Mouse (Mus musculus): Measurements from ENCODE around the gene Gys2.

Gys2 gene

DNA sequence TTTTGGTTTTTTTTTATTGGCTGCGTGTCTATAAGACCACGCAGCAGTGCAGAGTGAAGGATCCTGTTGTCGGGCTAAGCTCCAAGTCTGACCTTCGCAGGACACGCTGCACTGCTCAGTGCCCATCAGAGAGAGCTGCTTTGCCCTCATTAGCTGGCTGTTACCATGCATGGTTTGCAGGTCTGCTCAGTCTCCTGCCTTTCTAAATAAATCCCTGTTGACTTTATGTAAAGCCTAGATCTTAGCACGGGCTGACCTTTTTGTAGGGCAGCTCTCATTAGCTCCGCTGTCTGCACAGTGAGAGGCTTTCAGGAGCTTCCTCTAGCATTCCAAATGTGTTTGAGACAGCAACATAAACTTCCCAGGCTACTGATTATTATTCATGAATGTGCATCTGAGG is 14.9 kb downstream of the Gys2 start:
- DNase-seq (ENCODE audit: low read depth, low spot score): no peak

DNA sequence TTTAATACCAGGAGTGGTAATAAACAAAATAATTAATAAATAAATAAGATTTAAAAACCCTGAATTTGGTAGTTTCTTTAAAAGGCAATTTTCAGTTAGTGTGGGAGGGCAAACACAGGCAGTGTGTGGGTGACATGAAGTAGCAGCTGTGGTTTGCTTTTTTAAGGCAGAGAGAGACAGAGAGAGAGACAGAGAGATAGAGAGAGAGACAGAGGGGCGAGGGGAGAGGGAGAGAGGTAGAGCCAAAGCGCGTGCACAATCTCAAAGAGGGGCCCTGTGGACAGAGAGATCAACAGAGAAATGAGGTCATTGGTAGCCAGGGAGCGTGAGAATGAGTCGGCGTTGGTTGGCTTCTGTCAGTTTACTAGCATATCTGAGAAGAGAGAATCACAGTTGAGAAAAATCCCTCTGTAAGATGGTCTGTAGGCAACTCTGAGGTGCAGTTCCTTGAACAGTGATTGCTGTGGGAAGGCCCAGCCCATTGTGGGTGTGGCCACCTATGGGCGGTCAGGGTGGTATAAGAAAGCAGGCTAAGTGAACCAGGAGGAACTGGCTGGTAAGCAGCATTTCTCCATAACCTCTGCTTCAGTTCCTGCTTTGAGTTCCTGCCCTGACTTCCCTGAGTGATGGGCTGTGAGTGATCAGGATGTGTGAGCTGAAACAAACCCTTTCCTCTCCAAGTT is 17.5 kb downstream of the Gys2 start:
- no peak for DNase-seq (ENCODE audit: low read depth, low spot score)

GRCm38 (mm10) chr6:142453311-142453710 is 19.6 kb downstream of the Gys2 start:
- DNase-seq (ENCODE audit: low read depth, low spot score): no peak

DNA sequence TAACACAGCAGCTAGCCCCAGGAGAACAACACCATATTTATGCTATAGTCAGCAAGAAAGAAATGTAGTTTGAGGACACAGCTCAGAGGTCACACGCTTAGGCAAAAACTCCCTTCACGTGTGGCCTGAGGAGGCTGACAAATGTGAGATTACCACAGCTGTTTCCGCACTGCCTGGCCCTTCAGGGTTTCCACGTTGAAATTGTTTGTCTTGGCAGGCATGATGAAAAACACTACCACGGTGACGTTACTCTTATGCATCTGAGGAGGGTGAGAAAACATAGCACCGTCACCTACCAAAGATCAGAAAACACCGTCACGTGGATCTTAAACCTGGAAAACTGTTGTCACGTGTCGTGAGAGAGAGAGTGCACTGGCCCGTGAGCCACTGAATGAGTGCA is 21.5 kb downstream of the Gys2 start:
- DNase-seq (ENCODE audit: low read depth, low spot score): no peak

- DNase-seq (ENCODE audit: low read depth, low spot score): no peak
Observed at GRCm38 (mm10) chr6:142429072-142429471, 43.8 kb downstream of the Gys2 start.

GRCm38 (mm10) chr6:142424976-142425375 is 47.9 kb downstream of the Gys2 start:
- no peak for DNase-seq (ENCODE audit: low read depth, low spot score)

DNA sequence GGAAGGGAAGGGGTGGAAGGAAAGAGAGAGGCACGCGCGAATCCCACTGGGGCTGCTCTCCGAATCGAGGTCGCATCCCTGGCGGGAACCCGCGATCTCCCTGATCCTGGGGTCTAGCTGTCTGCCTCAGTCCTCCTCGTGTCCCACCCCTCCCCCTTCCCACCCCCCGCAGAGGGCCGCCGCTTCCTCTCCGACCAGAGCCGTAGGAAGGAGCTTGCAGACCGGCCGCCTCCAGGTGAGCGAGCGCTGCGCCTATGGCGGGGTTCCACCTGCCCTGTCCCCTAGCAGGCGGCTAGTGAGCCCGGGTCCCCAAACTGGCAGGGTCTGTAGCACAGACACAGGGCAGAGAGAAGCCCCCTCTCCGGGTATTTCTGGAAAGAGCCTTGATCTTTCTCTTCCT is 58.3 kb downstream of the Gys2 start:
- no peak for DNase-seq (ENCODE audit: low read depth, low spot score)

GRCm38 (mm10) chr6:142413845-142414244 is 59.1 kb downstream of the Gys2 start:
- no peak for DNase-seq (ENCODE audit: low read depth, low spot score)

DNA sequence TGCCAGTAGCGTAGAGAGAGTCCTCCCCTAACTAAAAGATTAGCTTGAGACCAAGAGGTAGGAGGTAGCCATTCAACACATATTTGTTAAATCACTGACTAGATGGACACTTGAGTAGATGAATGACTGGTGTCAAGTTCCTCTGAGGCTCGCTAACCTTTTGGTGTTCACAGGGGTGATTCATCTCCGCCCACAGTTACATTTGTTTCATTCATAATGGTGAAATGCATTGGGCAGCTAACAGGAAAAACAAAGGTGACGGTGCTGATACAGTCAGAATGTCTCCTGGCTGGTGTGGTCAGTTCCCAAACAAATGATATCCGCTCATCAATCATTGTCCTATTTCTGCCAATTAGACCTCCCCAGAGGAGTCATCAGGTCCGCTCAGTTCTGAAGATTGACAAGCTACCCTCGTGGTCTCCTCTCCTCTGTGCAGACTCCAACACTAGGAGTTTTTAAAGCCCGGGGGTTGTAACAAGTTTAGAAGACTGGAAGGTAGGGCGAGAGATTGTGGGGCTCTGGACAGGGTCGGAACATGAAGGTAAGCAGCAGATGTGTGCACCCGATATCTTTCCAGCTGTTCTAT is 59.9 kb downstream of the Gys2 start, which contains the start of gene Spx:
Gene Spx (plus strand): TSS at position 536 of the 586 bp plus-strand sequence.
- no peak for DNase-seq (ENCODE audit: low read depth, low spot score)

DNA sequence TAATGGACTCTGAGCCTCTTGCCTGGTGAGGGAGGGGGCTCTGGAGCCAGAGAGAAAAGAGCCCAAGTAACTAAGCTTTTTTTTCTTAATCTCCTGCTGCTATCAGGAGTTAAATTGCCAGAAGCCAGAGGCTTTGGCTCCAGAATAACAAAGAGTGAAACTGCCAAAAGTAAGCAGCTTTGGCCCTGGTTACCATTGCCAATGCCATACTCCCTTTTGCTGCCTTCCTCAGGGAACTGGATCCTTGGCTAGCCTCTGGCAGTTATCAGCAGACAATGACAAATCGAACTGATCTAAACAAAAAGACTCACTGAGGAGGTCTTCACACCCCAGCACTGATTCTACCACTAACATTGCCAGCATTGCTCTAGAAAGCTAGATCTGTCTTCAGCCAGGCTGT is 61.8 kb downstream of the Gys2 start:
- DNase-seq (ENCODE audit: low read depth, low spot score): no peak

DNA sequence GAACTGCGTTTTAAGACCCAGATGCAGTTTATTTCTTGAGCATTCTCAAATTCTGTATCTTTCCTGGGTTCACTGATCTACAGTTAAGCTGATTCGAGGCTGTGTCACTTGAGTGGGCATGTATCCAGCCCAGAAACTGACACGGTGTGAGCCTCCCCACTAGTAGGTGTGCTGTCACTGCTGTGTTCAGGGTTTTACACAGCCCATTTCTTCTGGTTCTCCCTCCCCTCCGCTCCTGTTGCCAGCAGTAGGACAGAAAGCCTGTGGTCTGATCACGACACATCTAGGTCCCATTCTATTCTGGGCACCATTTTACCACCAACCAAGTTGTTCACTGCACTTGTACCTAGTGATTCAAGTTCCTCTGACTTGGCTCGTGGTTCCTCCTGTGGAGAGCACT is 77.2 kb downstream of the Gys2 start:
- DNase-seq (ENCODE audit: low read depth, low spot score): no peak

DNA sequence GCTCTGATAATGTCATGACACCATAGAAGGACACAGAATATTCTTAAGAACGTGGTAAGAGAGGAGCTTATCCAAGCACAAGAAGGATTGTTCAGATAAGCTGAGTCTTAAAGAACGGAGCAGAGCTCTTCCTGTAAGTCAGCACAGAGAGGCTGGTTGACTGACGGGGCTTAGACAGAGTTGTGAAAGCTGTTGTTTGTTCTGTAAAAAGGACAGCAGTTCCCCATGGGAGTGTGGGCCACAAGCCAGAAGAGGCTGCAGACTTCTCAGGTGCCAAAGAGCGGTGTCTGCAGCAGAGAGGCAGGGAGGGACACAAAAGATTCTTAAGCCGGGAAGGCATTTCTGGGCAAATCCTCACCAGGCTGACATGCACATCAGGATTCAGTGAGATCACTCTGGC is 78.2 kb downstream of the Gys2 start:
- DNase-seq (ENCODE audit: low read depth, low spot score): no peak

DNA sequence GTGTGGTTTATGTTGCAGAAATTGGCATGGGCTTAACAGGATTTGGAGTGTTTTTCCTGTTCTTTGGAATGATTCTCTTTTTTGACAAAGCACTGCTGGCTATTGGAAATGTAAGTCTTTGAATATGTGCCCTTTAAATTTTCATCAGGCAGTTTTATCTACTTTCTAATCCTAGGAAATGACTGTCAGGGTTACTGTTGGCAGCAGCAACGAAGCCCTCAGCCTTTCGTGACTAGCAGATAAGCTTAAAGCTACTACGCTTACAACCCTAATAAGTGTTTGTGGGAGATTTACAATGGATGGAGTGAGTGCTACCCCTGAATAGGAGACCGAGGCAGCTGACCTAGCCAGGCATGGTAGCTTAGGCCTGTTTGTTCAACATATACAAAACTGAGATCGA is 80.6 kb downstream of the Gys2 start:
- DNase-seq (ENCODE audit: low read depth, low spot score): no peak

DNA sequence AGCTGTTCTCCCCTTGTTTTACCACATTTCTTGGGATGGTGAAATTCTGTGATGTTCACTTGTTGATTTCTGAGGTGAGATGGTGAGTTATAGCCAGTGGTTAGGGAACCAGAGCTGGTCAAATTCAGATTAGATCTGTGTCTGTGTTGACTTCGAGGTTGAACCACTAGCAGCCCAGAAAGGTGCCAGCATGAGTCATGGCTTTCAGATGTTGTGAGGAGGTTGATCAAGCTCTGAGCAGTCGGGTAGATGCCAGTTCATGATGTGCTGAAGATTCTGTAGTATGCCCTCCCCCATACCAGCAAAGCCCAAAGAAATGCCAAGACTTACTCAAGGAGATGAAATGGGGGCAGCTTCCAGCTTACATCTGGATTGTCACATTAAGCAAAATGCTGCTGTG is 83.8 kb downstream of the Gys2 start:
- DNase-seq (ENCODE audit: low read depth, low spot score): no peak

GRCm38 (mm10) chr6:142387755-142388271 is 85.1 kb downstream of the Gys2 start:
- DNase-seq (ENCODE audit: low read depth, low spot score): peak; percentile 17

DNA sequence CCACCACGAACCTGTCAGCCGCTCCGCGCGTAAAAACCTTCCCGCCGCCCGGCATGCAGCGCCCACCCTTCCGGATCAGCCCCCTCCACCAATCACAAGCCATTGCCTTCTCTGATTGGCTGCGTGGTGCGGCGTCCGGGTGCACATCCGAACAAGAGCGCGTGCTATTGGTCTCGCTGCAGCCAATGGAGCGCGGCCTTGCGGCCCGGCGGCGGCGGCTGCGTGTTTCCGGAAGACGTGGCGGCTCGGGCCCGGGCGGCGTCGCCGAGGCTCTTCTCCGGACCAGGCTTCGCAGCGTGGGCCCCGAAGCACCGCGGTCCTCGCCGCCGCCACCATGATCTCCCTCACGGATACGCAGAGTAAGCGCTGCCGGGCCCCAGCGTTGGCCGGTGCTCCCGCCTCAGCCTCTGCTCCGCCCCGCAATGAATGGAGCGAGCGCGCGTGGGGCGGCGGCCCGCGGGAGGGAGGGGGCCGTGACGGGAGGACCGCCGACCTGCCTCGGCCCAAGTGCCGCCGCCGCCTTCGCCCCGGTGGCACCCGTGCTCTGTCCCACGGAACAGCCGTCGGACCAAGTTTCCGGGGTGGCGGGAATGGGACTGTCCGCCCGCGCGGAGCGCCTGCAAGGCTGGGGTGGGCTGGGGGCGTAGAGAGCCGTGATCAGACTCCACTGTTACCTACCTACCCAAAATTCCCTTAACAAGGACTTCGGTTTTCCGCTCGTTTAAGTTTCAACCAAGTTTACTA is 85.7 kb downstream of the Gys2 start, which contains the start of the genes Recql and Golt1b:
Gene Recql (minus strand): TSS at position 77 of the 744 bp plus-strand sequence.
Gene Golt1b (plus strand): TSS at position 211 of the 744 bp plus-strand sequence.
- DNase-seq (ENCODE audit: low read depth, low spot score): peak; percentile 96

- peak; percentile 11 for DNase-seq (ENCODE audit: low read depth, low spot score)
Observed at GRCm38 (mm10) chr6:142386285-142387010, 86.5 kb downstream of the Gys2 start.

GRCm38 (mm10) chr6:142384521-142384920 is 88.4 kb downstream of the Gys2 start:
- no peak for DNase-seq (ENCODE audit: low read depth, low spot score)

DNA sequence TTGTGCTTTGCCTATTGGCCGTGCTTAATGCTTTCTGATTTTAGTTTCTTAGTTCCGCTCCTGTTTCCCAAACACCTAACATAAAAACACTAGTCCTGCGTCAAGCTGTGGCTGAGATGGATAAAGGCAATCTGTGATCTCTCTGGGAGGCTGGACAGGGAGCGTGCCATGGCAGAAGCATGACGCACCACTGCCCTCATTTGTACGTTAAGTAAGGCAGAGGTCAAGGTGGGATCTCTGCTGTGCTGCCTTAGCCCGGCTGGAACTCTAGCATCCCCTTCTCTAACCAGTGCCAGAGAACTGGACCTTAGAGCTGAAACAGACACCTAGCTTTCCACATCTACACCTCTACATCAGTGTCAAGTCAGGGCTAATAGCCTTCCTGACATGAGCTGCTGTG is 91.3 kb downstream of the Gys2 start:
- no peak for DNase-seq (ENCODE audit: low read depth, low spot score)

- DNase-seq (ENCODE audit: low read depth, low spot score): no peak
Observed at GRCm38 (mm10) chr6:142379961-142380360, 92.9 kb downstream of the Gys2 start.

DNA sequence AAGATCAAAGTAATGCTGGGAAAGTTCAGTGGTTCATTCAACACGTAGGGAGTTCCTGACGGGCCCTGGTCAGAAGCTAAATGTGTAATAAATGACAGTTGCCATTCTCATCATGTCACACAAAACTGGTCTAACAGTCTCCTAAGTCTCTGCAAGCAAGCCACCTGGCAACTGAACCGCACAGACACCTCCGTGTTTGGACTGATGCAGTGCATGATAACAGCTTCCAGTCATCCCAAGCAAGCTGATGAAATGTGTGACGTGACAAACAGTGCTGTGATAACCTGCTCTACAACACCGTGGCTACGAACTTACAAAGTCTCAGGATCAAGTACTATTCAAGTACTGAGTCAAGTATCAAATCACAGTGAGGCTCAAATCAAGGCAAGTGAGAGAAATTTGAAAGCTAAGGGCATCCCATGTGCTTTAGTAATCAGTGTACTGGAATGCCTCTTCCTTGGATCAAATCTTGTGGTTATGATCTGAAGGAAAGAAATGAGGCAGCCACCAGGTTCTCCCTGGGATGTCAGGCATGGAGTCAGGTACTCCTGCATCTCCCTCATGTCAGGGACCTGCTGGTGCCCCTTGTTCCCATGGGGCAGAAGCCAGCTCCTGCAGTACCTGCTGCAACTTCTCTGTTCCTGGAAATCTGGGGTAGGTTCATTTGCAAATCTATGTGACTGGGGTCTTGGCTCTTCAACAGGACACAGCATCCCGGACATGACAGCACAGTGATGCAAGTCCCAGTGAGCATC is 94.2 kb downstream of the Gys2 start:
- DNase-seq (ENCODE audit: low read depth, low spot score): no peak
